Mouse (Mus musculus): ENCODE measurements around the gene Scgb1a1.
"Not testable (repeated sequence)": the region's sequence is repeated elsewhere in the genome, so short reads cannot be mapped to it uniquely, and the experiment has no call there.

The Scgb1a1 gene
- long read RNA-seq, experiment 1 = 0 reads
- long read RNA-seq, experiment 2 = 0 reads

- intact Hi-C loops (cut with DNase I) = no loop called here
Observed at GRCm38 (mm10) chr19:9087821-9088220, at the start of gene Scgb1a1. TSS of gene Scgb1a1 (minus strand) at chr19:9087958.

GRCm38 (mm10) chr19:9137159-9137558, 49.4 kb upstream of the Scgb1a1 start:
- intact Hi-C loops (cut with DNase I) = no loop called here

GRCm38 (mm10) chr19:9135512-9136331, 48.0 kb upstream of the Scgb1a1 start, which contains the start of gene Asrgl1:
TSS of gene Asrgl1 (minus strand) at chr19:9135636.
- intact Hi-C loops (cut with DNase I) = no loop called here

- intact Hi-C loops (cut with DNase I) = no loop called here
Observed at GRCm38 (mm10) chr19:9134746-9135511, 47.2 kb upstream of the Scgb1a1 start.

GRCm38 (mm10) chr19:9129996-9130395, 42.2 kb upstream of the Scgb1a1 start:
- intact Hi-C loops (cut with DNase I) = no loop called here

- intact Hi-C loops (cut with DNase I) = no loop called here
Observed at GRCm38 (mm10) chr19:9128499-9129194, 40.9 kb upstream of the Scgb1a1 start.

GRCm38 (mm10) chr19:9123986-9124385, 36.2 kb upstream of the Scgb1a1 start:
- intact Hi-C loops (cut with DNase I) = not testable (repeated sequence)

GRCm38 (mm10) chr19:9122390-9122789, 34.6 kb upstream of the Scgb1a1 start:
- intact Hi-C loops (cut with DNase I) = no loop called here

- intact Hi-C loops (cut with DNase I) = loop anchor here (10.0 kb wide), 1 partner anchor 405 kb away; no protein-coding TSS in a partner anchor
Observed at GRCm38 (mm10) chr19:9119655-9120425, 32.1 kb upstream of the Scgb1a1 start.

GRCm38 (mm10) chr19:9117275-9117674, 29.5 kb upstream of the Scgb1a1 start:
- intact Hi-C loops (cut with DNase I) = loop anchor here (10.0 kb wide), 1 partner anchor 402 kb away; no protein-coding TSS in a partner anchor

- intact Hi-C loops (cut with DNase I) = loop anchor here (10.0 kb wide), 1 partner anchor 401 kb away; no protein-coding TSS in a partner anchor
Observed at GRCm38 (mm10) chr19:9116268-9116667, 28.5 kb upstream of the Scgb1a1 start.

GRCm38 (mm10) chr19:9112043-9112442, 24.3 kb upstream of the Scgb1a1 start:
- intact Hi-C loops (cut with DNase I) = loop anchor here (10.0 kb wide), 1 partner anchor 397 kb away; no protein-coding TSS in a partner anchor

GRCm38 (mm10) chr19:9110182-9110869, 22.6 kb upstream of the Scgb1a1 start:
- intact Hi-C loops (cut with DNase I) = loop anchor here (10.0 kb wide), 1 partner anchor 396 kb away; no protein-coding TSS in a partner anchor

- intact Hi-C loops (cut with DNase I) = loop anchor here (5.0 kb wide), 1 partner anchor 251 kb away; no protein-coding TSS in a partner anchor
Observed at GRCm38 (mm10) chr19:9108536-9108935, 20.8 kb upstream of the Scgb1a1 start.

GRCm38 (mm10) chr19:9107379-9107755, 19.6 kb upstream of the Scgb1a1 start:
- intact Hi-C loops (cut with DNase I) = loop anchor here (5.0 kb wide), 1 partner anchor 250 kb away; no protein-coding TSS in a partner anchor

GRCm38 (mm10) chr19:9106751-9107378, 19.1 kb upstream of the Scgb1a1 start:
- intact Hi-C loops (cut with DNase I) = loop anchor here (5.0 kb wide), 1 partner anchor 250 kb away; no protein-coding TSS in a partner anchor

GRCm38 (mm10) chr19:9106096-9106495, 18.3 kb upstream of the Scgb1a1 start:
- intact Hi-C loops (cut with DNase I) = loop anchor here (5.0 kb wide), 1 partner anchor 249 kb away; no protein-coding TSS in a partner anchor

- intact Hi-C loops (cut with DNase I) = loop anchor here (5.0 kb wide), 1 partner anchor 248 kb away; no protein-coding TSS in a partner anchor
Observed at GRCm38 (mm10) chr19:9105101-9105685, 17.4 kb upstream of the Scgb1a1 start.

GRCm38 (mm10) chr19:9103986-9104385, 16.2 kb upstream of the Scgb1a1 start:
- intact Hi-C loops (cut with DNase I) = no loop called here
